Mouse (Mus musculus) heart, adult 8-10 months (tissue): Measurements from ENCODE around the gene Lingo3. TPM values are rescaled to one million over a fixed set of nuclear protein-coding genes. Genes with fewer than 3 reads are reported as not detected.
"Not testable (repeated sequence)": the region's sequence is repeated elsewhere in the genome, so short reads cannot be mapped to it uniquely, and the experiment has no call there.

Source experiments
- DNase-seq: peaks from one replicate; pipeline ENCODE4 v3.0.0; 2022; ENCODE audit warnings: low spot score
- total RNA-seq, 4 experiments: library from RNA; stranded (reverse); gene quantifications; 2 replicates each; pipeline ENCODE4 v1.2.4; 2022

Lingo3 gene
- total RNA-seq, 4 experiments from 2014 or later, result 7.8 to 14.0 (median 12.6) TPM

DNA sequence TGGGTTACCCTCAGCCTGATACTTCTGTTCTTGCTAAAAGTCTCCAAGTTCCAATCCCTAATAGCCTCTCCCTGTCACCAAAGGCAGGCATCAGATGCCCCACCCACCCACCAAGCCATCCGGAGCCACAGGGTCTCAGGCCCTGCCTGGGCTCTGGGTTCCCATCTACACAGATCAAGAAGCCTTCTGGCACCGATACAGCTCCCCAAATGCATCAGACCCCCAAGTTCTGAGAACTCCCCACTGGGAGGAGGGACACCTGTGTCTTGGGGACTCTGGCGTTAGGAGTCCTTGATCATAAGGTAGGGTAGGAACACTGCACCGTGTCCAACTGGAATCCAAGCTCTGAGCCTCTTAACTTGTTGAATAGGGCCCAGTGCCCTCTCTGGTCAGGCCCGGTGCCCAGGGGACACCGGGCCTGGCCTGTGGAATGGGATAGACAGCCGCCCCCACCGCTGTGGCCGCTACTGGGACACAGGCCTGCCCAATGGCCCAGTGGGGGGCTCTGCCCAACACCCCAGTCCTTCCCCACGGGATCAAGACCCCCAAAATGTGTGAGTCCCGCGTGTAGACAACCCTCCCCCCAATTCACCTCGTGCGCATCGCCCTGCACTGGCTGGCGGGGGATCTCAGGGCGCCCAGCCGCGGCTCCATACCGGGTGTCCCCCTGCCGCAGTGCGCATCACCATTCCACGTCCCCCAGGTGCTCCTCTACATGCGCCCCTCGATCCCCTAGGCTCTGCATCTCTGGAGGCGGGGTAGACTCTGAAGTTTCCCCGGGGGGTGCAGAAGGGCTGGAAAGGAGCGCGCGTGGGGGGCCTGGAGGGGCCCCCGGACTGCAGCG, 530 bp downstream of the Lingo3 start:
- DNase-seq, result no peak

DNA sequence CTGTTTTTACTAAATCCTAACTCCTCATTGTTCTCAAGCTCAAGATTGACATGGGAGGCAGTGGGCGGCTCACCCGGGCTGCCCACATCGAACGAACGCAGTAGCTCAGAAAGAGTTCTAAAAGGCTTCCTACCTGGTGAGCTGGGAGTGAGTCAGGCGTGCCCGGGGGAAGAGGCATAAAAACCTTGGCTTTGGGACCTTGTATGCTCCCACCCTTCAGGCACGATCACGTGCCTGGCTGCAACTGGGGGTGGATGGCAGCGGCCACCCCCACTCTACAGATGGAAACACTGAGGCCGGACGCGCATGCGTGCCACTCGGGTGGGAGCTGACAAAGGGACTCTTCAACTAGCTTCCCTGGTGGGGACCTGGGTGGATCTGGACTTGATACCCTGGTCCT, 1.5 kb downstream of the Lingo3 start:
- no peak for DNase-seq

DNA sequence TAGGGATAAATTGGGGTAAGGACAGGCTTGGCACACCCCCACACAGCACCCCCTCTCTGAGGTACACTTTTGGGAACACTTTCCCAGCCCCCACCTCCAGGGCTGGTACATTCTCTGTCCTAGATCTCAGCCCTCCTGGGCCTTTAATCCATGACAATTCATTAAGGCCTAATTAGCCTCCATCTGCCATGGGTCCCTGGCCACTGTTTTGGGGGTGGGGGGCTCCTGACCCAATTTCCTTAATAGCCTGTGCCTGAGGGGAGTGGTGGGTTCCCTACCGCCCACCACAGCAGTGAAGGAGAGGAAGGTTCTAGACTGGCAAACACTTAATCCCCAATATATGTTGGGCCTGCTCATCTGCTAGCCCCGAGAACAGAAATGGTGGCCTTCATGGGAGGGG, 2.2 kb downstream of the Lingo3 start:
- no peak for DNase-seq

DNA sequence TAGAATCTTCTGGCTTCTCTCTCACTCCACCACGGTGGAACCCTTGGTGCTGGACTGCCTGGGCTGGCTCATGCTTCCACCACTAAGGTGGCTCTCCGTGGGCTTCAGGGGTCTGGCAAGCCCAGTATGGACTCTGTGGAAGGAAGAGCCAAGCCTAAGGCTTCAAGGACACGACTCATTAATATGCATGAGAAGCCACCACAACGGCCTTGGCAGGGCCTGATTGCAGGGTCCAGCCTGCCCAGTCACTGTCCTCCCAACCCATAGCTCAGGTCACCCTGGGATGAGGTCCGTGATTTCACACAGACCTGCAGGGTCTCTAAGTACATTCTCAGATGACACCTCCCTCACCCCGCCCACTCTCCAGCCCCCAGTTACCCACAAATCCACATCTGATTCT, 4.0 kb downstream of the Lingo3 start:
- no peak for DNase-seq

DNA sequence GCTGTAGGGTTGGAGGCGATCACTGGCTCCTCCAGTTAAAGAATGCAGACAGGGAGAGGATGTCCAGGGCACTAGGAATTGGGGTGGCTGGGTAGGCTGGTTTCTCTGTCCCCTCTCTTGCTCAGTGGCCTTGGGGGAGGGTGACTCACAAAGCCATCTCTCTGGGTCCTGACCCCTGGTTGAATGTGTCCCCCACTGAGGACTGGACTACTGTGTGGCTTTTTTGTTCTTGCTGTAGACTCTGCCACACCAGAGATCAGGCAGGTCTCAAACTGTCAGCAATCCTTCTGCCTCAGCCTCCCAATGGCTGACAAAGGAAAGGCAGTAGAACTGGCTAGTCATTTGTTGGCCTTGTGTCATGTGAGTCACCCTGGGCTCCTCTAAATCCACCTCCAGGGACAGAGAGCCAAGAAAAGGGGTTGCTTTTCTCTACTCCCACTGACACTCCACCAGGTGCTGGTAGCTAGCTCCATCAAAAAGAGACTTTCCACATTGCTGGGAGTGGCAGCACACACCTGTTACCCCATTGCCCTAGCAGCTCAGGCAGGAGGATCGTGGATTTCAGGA, 5.4 kb downstream of the Lingo3 start:
- DNase-seq, result no peak

DNA sequence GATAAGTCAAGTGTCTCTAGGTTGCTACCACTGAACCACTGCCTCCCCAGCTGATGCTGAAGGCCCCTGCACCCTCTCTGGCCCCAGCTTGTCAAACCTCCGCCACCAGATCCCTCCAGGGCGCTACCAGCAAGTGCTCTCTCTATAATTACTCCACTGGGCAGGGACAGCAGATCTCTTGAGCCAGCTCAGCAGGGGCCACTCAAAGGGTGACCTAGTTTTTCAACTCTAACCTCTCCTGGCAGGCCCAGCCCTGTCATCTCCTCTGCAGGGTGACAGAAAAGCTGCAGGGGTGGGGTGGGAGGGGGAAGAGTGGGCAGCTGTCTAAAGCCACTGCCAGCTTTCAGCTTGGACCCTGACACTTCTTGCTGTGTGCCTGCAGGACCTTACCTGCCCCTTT, 6.0 kb downstream of the Lingo3 start:
- DNase-seq, result peak; percentile 56

DNA sequence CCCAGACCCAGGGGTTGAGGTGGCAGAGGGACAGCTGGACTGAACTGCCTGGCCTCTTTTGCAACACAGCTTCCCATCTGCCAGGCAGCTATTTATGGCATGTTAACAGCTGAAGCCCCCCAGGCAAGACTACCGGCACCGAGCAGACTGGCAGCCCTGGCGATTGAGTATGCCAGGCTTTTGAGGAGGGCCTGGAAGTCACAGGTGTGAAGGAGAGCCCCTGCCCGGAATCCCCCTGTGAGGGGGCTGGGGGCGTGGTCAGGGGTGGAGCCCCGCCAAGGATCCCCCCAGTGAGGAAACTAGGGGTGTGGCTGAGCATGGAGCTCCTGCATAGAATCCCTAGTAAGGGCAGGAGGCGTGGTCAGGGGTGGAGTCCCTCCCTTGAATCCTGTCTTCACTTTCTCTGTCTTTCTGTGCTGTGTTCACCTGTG, 6.9 kb downstream of the Lingo3 start:
- DNase-seq, result no peak

DNA sequence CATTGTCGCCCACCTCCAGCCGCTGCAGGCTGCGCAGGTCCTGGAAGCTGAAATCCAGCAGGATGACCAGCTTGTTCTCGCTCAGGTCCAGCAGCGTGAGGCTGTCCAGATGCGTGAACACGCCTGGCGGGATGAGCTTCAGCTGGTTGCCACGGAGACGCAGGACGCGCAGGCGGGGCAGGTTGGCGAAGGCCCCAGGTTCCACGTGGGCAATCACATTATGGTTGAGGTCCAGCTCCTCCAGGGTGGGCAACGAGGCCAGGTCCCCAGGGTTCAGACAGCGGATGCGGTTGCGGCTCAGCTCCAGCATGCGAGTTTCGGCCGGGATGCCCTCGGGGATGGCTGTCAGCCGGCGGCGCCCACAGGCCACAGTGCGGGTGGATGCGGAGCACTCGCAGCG, 8.2 kb downstream of the Lingo3 start:
- DNase-seq, result no peak

DNA sequence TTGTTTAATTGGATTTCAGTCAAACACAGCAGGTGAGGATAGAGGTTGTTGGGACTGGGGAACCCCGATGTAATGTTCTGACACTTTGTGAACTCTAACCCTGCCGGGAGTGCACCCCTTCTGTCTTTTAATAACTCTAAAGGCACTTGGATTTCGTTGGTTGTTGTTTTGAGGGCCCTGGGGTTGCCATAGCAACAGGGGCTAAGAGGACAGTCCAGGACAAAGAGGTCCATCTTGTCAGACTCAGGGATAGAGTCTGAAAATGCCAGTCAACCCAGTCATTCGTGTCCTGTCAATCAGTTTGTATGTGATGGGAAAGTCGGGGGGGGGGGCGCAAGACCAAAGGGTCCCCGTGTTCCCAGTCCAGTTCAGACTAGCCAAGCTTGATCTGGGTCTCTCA, 11.0 kb downstream of the Lingo3 start:
- no peak for DNase-seq

DNA sequence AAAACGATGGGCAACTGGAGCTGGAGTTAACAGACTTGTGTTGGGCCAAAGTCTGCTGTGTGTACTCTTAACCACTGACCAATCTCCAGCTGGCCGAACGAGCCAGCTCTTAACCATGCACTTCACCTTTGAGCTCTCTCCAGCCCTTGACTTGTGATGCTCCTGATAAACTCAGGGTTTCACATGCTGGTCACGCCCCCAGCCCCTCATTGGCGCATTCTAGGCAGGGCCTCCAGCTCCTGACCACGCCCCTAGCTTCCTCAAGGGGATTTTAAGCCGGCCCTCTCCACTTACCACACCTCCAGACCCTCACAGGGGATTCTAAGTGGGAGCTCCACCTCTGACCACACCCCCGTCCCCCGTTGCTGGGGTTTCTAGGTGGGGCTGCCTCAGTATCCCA, 12.7 kb downstream of the Lingo3 start:
- DNase-seq, result no peak

DNA sequence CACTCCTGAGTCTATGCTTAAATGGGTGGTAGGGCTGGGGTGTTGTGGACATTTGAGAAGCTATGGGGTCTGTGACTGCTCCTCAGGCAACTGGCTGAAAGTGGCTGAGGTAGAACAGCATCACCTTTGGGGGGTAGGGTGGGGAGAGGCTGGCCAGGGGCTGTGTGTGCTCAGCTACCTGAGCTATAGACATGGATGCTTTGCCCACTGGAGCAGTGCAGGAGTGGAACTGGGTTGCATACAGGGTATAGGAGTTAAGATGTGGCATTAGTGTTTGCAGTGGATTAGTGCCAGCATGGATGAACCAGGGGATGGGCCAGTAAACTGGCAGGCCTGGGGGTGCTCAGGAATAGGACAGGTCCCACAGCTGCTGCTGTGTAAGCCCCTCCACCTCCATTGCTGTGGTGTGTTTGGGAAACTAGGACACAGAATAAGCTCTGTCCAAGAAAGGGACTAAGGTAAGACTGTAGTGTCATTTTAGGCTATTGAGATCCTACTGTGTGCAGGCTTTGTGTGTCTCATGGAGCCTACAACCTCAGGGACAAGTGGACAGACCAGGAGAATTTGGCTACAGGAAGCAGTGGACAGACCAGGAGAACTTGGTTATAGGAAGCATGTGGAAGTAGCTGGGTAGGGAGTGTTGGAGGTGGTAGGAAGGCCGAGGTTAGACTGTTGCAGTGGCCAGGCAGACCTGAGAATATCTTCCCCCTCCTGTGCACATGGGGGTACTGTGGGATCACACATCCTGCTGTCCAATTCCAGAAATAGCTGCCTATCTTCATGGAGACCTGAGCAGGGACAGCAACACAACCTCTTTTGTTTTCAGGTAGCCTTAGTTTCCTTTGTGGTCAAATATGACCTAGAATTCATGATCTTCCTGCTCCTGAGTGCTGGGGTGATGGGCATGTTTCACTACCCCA, 14.2 kb downstream of the Lingo3 start:
- DNase-seq, result no peak

DNA sequence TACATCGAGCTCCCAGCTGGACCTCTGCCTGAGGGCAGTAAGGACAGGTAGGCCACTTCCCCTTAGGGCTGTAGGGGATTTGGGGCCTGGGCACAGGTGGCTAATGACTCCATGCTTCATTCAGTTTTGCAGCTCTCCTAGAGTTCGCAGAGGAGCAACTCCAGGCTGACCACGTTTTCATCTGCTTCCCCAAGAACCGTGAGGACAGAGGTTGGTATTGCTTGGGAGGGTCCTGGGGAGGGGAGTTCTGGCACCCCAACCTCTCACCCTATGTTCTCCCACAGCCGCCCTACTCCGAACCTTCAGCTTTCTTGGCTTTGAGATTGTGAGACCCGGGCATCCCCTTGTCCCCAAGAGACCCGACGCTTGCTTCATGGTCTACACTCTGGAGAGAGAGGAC, 15.3 kb downstream of the Lingo3 start:
- DNase-seq, result not testable (repeated sequence)

DNA sequence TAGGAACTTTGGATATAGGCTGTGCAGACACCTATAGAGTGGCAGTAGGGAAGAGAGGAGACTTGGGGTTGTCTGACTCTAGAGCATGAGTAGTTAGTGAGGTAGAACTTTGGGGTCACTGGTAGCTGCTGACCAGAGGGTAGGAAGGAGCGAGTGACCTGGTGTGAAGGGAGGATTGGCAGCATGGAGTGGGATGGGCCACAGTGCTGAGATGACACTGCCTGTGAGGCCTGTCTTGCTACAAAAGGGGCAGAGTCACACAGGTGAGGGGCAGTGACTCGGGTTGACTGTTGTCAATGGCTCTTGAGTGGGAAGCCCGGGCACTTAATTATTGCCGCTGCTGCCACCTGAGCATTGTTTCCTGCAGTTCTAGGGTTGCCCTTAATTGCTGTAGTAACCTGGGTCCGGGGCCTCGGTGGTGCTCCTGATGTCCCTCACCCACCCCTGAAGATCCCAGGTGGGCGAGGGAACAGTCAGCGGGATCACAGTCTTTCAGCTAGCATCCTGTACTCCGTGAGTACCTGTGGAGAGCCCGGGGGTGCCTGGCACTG, 15.9 kb downstream of the Lingo3 start:
- DNase-seq, result no peak

DNA sequence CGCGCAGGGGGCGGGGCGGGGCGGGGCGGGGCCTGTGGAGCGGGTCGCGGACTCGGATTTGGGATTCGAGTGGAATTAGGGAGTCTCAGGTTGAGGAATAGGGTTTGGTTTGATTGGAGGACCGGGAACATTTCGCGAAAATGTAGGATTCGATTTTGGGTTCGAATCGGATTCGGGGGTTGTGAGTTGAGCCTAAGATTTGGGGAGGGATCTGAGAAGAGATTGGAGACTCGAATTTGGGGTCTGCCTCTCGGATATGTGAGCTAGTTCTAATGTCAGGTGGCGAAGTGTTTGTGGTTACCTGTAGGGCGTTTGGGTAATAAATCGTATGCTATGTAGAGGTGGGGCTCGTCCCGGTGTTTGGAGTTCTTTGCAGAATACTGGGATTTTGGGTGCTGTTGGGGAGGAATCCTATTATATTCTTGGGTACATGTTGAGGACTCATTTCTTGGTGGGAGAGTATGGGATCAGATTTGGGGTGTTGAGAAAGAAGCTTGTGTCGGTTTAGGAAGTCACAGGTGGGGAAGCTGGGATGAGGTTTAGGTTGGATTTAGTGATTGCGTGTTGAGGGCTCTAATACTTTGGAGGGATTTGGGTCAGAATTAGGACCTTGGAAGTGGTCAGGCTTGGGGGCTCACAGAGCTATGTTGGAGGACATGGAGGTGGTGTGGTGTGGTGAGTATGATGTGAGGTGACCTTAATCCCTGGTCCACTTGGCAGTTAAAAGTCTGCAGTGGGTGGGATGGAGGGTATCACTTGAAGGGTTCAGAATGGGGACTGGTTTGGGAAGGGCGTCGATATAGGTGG, 16.6 kb downstream of the Lingo3 start:
- DNase-seq, result no peak

DNA sequence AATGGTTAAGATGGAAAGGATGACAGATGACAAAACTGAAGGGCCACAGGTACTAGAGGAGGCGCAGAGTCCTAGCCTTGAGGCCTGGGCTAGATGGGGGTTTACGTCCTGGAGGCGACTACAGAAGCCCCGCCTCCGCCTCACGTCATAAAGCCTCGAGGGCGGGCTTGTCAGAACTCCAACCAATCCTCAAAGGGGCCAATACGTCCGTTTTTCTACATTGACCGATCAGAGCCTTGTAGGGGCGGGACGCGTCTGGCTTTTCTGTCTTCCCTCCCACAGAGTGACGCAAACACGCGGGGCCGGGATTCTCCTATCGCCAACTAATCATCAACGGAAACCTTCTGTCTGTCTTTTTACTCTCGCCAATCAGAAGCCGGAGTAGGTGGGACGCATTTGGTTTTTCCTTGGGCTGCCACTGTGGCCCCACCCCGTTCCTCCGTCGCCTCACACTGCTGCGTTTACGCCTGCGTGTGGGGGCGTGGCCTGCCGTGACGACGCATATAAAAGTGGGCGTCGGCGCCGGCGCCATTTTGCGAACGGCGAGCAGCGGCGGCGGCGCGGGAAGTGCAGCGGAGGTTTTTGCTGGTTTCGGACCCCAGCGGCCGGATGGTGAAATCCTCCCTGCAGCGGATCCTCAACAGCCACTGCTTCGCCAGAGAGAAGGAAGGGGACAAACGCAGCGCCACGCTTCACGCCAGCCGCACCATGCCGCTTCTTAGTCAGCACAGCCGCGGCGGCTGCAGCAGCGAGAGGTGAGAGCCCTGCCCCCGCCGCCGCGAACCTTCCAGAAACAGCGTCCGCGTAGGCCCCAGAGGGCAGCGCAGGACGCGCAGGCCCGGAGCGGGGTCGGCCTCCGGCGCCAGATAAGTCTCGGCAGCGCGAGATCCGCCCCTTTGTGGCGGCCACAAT, 17.4 kb downstream of the Lingo3 start, which contains the start of gene Oaz1:
TSS of gene Oaz1 (plus strand) at position 506 of the 912 bp plus-strand sequence.
- peak; percentile 100 for DNase-seq

DNA sequence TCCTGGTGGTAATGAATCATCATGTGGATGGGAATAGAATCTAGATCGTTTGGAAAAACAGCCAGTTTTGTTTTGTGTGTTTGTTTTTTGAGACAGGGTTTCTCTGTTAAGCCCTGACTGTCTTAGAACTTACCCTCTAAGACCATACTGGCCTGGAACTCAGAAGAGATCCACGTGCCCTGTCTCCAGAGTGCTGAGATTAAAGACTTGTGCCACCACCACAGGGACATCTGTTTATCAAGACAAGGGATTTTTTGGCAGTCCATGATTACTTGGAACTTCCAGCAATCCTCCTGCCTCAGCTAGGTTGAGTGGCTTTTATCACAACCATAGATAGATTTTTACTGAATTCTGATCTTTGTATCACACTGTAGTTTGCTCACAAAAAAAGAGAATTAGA, 19.0 kb downstream of the Lingo3 start:
- no peak for DNase-seq

DNA sequence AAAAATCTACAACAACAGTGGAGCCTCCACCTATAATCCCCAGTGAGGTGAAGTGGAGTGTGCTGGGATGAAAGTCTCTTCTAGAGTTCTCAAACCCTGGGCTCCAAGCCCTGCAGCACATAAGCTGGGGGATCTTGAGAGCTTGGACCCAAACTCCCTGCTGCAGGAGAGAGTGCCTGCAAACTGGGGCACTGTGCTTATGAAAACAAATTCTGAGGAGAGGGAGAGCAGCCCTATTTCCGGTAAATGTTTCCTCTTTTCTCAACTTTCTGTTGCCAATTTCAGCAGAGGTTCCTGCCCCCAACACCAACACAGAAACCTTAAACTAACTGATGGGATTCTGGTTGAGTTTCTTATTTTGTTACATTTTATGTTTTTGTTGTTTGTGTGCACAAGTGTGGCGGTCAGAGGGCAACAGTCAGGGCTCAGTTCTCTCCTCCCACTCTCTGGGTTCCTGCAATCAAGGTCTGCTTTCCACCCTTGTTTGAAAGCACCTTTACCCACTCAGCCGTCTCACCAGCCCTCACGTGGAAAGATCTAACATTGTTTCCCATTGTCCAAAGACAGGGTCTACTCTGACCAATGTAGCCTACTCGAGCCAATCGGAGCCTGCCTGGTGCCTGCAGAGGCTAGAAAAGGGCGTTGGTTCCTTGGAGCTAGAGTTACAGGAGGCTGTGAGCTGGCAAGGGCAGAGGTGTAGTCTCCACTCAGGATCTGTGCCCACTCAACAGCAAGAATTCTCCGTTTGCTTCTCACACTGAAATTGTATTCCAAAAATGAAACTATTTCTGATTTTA, 19.8 kb downstream of the Lingo3 start:
- DNase-seq, result no peak

DNA sequence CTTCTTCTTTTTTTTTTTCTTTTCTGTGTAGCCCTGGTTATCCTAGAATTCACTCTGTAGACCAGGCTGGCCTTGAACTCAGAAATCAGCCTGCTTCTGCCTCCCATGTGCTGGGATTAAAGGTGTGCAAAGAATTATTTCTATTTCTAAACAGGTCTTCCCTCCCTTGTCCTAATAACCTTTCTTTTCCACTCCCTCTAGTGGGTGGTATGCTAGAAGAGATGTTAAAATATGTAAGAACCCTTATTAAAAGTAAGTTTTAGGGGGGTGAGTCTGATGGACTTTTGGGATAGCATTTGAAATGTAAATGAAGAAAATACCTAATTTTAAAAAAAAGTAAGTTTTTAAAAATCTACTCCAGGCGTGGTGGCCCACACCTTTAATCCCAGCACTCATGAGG, 20.5 kb downstream of the Lingo3 start:
- no peak for DNase-seq

DNA sequence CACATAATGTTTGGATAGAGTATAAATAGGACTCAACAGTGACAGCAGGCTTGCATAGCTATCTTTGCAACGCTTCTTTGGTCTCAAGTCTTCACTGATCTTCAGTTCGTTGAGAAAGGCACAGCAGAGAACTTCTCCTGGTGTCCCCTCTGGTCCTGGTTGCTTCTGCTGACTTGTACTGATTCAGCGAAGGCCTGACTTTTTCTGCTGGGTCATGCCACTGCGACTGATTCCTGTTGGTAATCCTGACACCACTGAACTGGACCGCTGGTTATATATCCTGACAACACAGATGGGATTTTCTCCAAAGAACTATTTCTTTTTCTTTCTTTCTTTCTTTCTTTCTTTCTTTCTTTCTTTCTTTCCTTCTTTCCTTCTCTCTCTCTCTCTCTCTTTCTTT, 21.3 kb downstream of the Lingo3 start:
- DNase-seq, result no peak
